Mouse (Mus musculus) lung, adult 2 months (tissue): ENCODE results near the gene Ttf2. TPM values are rescaled to one million over a fixed set of nuclear protein-coding genes. Genes with fewer than 3 reads are reported as not detected.

Source experiments
- DNase-seq: peaks from one replicate; pipeline ENCODE4 v3.0.0; 2022
- H3K4me1 ChIP-seq: fragments of 200-500 bp; 2 replicates; pipeline ENCODE4 v1.6.1; 2011; ENCODE audit warnings: low read length; ENCODE audit not compliant: control insufficient read depth, insufficient read depth
- H3K4me3 ChIP-seq: fragments of 200-500 bp; replicated peaks from 2 replicates; pipeline ENCODE3; 2011; ENCODE audit warnings: low read depth, mild to moderate bottlenecking, control low read depth, low read length; ENCODE audit errors: extremely low read depth
- CTCF ChIP-seq: fragments of 200-500 bp; IDR thresholded peaks from 2 replicates; pipeline ENCODE4 v1.5.1; 2011; ENCODE audit warnings: mild to moderate bottlenecking, low read length, control low read depth; ENCODE audit not compliant: insufficient read depth
- POLR2A ChIP-seq: fragments of 200-500 bp; IDR thresholded peaks from 2 replicates; pipeline ENCODE4 v1.6.1; 2011; ENCODE audit warnings: low read depth, mild to moderate bottlenecking, control low read depth, low read length, borderline replicate concordance; ENCODE audit errors: extremely low read depth
- WGBS: fragments of 180-500 bp; shearing (Covaris S2); methylation state at CpG from one replicate; pipeline ENCODE4 v1.1.7; 2018; 5-methylcytosine and 5-hydroxymethylcytosine counted together
- polyA plus RNA-seq: library from polyadenylated mRNA; depleted of rRNA; stranded (reverse); fragments of >200 nt; gene quantifications from 2 replicates; pipeline ENCODE4 v1.2.3, GENCODE M21; 2012

The Ttf2 gene
- polyA plus RNA-seq, 1 experiment = 3.0 TPM

- TF ChIP-seq CTCF (no peak), POLR2A (no peak)
- WGBS = 32% methylated on average over 1 of the region's 1 CpGs
- Histone ChIP-seq H3K4me1 (peaks cover 11% of the 10 kb centered on the region), H3K4me3 (no peak overlapping the region)
- DNase-seq = no peak
These were observed 20.8 kb upstream of the Ttf2 start for GRCm38 (mm10) chr3:100990231-100990630.

GRCm38 (mm10) chr3:100989417-100989816 lies 20.0 kb upstream of the Ttf2 start:
- TF ChIP-seq CTCF (no peak), POLR2A (no peak)
- 69% methylated on average over 12 of the region's 12 CpGs for WGBS
- no peak for DNase-seq
- H3K4me1 ChIP-seq = peaks cover 14% of the 10 kb centered on the region
- H3K4me3 ChIP-seq = no peak overlapping the region

- DNase-seq = no peak
- Histone ChIP-seq H3K4me1 (no peaks in the 10 kb centered on the region), H3K4me3 (no peak overlapping the region)
- no peak for TF ChIP-seq CTCF
- no peak for TF ChIP-seq POLR2A
- 56% methylated on average over 8 of the region's 8 CpGs for WGBS
These were observed 9.8 kb upstream of the Ttf2 start for GRCm38 (mm10) chr3:100979290-100979689.

GRCm38 (mm10) chr3:100973906-100974305 lies 4.4 kb upstream of the Ttf2 start:
- no peak overlapping the region for H3K4me3 ChIP-seq
- TF ChIP-seq POLR2A (no peak), CTCF (no peak; the same call in 1 of the 2 replicates)
- no peak for DNase-seq
- 0% methylated on average over 1 of the region's 1 CpGs for WGBS
- H3K4me1 ChIP-seq = peaks cover 2% of the 10 kb centered on the region; the same call in 1 of the 2 replicates

GRCm38 (mm10) chr3:100963849-100964542 lies 5.5 kb downstream of the Ttf2 start:
- Histone ChIP-seq H3K4me3 (no peak overlapping the region), H3K4me1 (no peaks in the 10 kb centered on the region)
- TF ChIP-seq CTCF (peak; percentile 35; the same call in 1 of the 2 replicates), POLR2A (no peak)
- WGBS = 84% methylated on average over 14 of the region's 14 CpGs
- peak; percentile 25 for DNase-seq

GRCm38 (mm10) chr3:100961501-100961900 lies 8.0 kb downstream of the Ttf2 start:
- Histone ChIP-seq H3K4me3 (no peak overlapping the region), H3K4me1 (no peaks in the 10 kb centered on the region)
- TF ChIP-seq CTCF (no peak), POLR2A (no peak)
- no peak for DNase-seq
- WGBS = 74% methylated on average over 7 of the region's 7 CpGs

- no peak for DNase-seq
- Histone ChIP-seq H3K4me3 (no peak overlapping the region), H3K4me1 (no peaks in the 10 kb centered on the region)
- TF ChIP-seq CTCF (no peak), POLR2A (no peak)
- 70% methylated on average over 5 of the region's 5 CpGs for WGBS
These were observed 8.5 kb downstream of the Ttf2 start for GRCm38 (mm10) chr3:100961007-100961406.

GRCm38 (mm10) chr3:100954616-100955015 lies 14.8 kb downstream of the Ttf2 start:
- Histone ChIP-seq H3K4me1 (no peaks in the 10 kb centered on the region), H3K4me3 (no peak overlapping the region)
- no peak for DNase-seq
- TF ChIP-seq CTCF (no peak), POLR2A (no peak)

GRCm38 (mm10) chr3:100951531-100951930 lies 17.9 kb downstream of the Ttf2 start:
- DNase-seq = no peak
- Histone ChIP-seq H3K4me3 (no peak overlapping the region), H3K4me1 (no peaks in the 10 kb centered on the region)
- 87% methylated on average over 4 of the region's 4 CpGs for WGBS
- no peak for TF ChIP-seq CTCF
- no peak for TF ChIP-seq POLR2A

GRCm38 (mm10) chr3:100947286-100947685 lies 22.2 kb downstream of the Ttf2 start:
- no peak for TF ChIP-seq CTCF
- TF ChIP-seq POLR2A = no peak
- WGBS = 93% methylated on average over 8 of the region's 8 CpGs
- H3K4me1 ChIP-seq = no peaks in the 10 kb centered on the region
- no peak for DNase-seq
- H3K4me3 ChIP-seq = no peak overlapping the region
